Mouse (Mus musculus) kidney, postnatal 25 days (tissue): ENCODE measurements around the gene Tmem87b.

Experiments used
- DNase-seq, 2 experiments: peaks; one replicate each; pipeline ENCODE4 v3.0.0; 2021; ENCODE audit warnings: mixed read lengths in 2 of 2

The Tmem87b gene

GRCm38 (mm10) chr2:128818956-128819643 is 1.2 kb downstream of the Tmem87b start:
- DNase-seq: peak in 1 of 2 experiments; percentile 13

- DNase-seq: peak in 1 of 2 experiments; percentile 41
Measured at GRCm38 (mm10) chr2:128820631-128821030, 2.7 kb downstream of the Tmem87b start.

- DNase-seq: no peak
Measured at GRCm38 (mm10) chr2:128823893-128824292, 6.0 kb downstream of the Tmem87b start.

- DNase-seq: no peak
Measured at GRCm38 (mm10) chr2:128827787-128828186, 9.9 kb downstream of the Tmem87b start.

GRCm38 (mm10) chr2:128832611-128833010 is 14.7 kb downstream of the Tmem87b start:
- no peak for DNase-seq

- DNase-seq: no peak
Measured at GRCm38 (mm10) chr2:128833035-128833434, 15.1 kb downstream of the Tmem87b start.

GRCm38 (mm10) chr2:128833435-128833834 is 15.5 kb downstream of the Tmem87b start:
- no peak for DNase-seq

GRCm38 (mm10) chr2:128837531-128837930 is 19.6 kb downstream of the Tmem87b start:
- DNase-seq: no peak

GRCm38 (mm10) chr2:128838611-128839010 is 20.7 kb downstream of the Tmem87b start:
- no peak for DNase-seq

- DNase-seq: no peak
Measured at GRCm38 (mm10) chr2:128839501-128839900, 21.6 kb downstream of the Tmem87b start.

GRCm38 (mm10) chr2:128842437-128842836 is 24.5 kb downstream of the Tmem87b start:
- no peak for DNase-seq

- DNase-seq: no peak
Measured at GRCm38 (mm10) chr2:128850036-128850435, 32.1 kb downstream of the Tmem87b start.

GRCm38 (mm10) chr2:128856673-128857072 is 38.8 kb downstream of the Tmem87b start:
- DNase-seq: no peak

GRCm38 (mm10) chr2:128858962-128859361 is 41.0 kb downstream of the Tmem87b start:
- no peak for DNase-seq

- no peak for DNase-seq
Measured at GRCm38 (mm10) chr2:128859861-128860260, 41.9 kb downstream of the Tmem87b start.

GRCm38 (mm10) chr2:128862636-128863035 is 44.7 kb downstream of the Tmem87b start, which contains the start of gene Fbln7:
Gene Fbln7 (plus strand): TSS chr2:128862981.
- DNase-seq: no peak

GRCm38 (mm10) chr2:128863777-128864331 is 45.9 kb downstream of the Tmem87b start:
- peak; percentile 68 to 81 for DNase-seq

GRCm38 (mm10) chr2:128865061-128865460 is 47.1 kb downstream of the Tmem87b start:
- peak in 1 of 2 experiments; percentile 20 for DNase-seq

- no peak for DNase-seq
Measured at GRCm38 (mm10) chr2:128871656-128872055, 53.7 kb downstream of the Tmem87b start.

- no peak for DNase-seq
Measured at GRCm38 (mm10) chr2:128872256-128872655, 54.3 kb downstream of the Tmem87b start.

- DNase-seq: no peak
Measured at GRCm38 (mm10) chr2:128875526-128875925, 57.6 kb downstream of the Tmem87b start.

GRCm38 (mm10) chr2:128881236-128881635 is 63.3 kb downstream of the Tmem87b start:
- peak in 1 of 2 experiments; percentile 29 for DNase-seq

GRCm38 (mm10) chr2:128885225-128885811 is 67.4 kb downstream of the Tmem87b start:
- DNase-seq: no peak
